Comparison of ENCODE assay signal across 14 mouse cellular contexts in genomic region chr15:99806171-99806570, GRCm38 (mm10). TPM values are rescaled to one million over a fixed set of nuclear protein-coding genes. Genes with fewer than 3 reads are reported as not detected.
DNase-seq lines count a peak whose midpoint lies in the region; ATAC-seq lines count a peak whose summit lies in the region.
"Had no signal": no experiment of that assay in that cellular context is flagged by ENCODE, and none has a peak within 500 bp of the region (broad histone marks: within the 10 kb centered on the region; RNA-seq: fewer than 3 reads in every experiment).

No protein-coding gene starts in this region.

- H3K4me2 ChIP-seq in midbrain, embryonic 12.5 days (replicated peaks), result no peak overlapping the region
- no peak overlapping the region for H3K4me2 ChIP-seq in midbrain, embryonic 16.5 days (ENCODE audit: low read length)
- no peak overlapping the region for H3K4me2 ChIP-seq in forebrain, embryonic 12.5 days

- no peaks in the 10 kb centered on the region for H3K27me3 ChIP-seq in midbrain, embryonic 12.5 days
- no peaks in the 10 kb centered on the region for H3K27me3 ChIP-seq in midbrain, embryonic 16.5 days (ENCODE audit: control insufficient read depth, insufficient read depth, low read depth, low read length)
- 0 out of 2 replicates have a peak, but pooled peaks cover 9% of the 10 kb centered on the region for H3K27me3 ChIP-seq in forebrain, embryonic 12.5 days

- peaks cover 30% of the 10 kb centered on the region for H3K4me1 ChIP-seq in midbrain, embryonic 12.5 days
- H3K4me1 ChIP-seq in midbrain, embryonic 16.5 days (ENCODE audit: control insufficient read depth, insufficient read depth, low read length), result peaks cover 14% of the 10 kb centered on the region
- H3K4me1 ChIP-seq in forebrain, embryonic 12.5 days, result peaks cover 43% of the 10 kb centered on the region

- ATAC-seq in midbrain, embryonic 12.5 days (ENCODE audit: low FRiP score, low read depth), result no peak
- ATAC-seq in midbrain, embryonic 16.5 days, result no peak
- no peak for ATAC-seq in forebrain, embryonic 12.5 days (ENCODE audit: low FRiP score)
- ATAC-seq in erythroid progenitor cell, adult 5-6 weeks (replicated peaks; ENCODE audit: low FRiP score, poor library complexity, severe bottlenecking), result no peak
- ATAC-seq: inflammation-experienced regulatory T-cells, adult 6 months had no signal

- 24% methylated on average over 7 of the region's 7 CpGs for WGBS in midbrain, embryonic 12.5 days
- WGBS in midbrain, embryonic 16.5 days, result 23% methylated on average over 7 of the region's 7 CpGs
- WGBS in forebrain, embryonic 12.5 days, result 18% methylated on average over 7 of the region's 7 CpGs

- no peaks in the 10 kb centered on the region for H3K9me3 ChIP-seq in midbrain, embryonic 12.5 days
- no peaks in the 10 kb centered on the region for H3K9me3 ChIP-seq in midbrain, embryonic 16.5 days (replicated peaks; ENCODE audit: control insufficient read depth, low read length, poor library complexity, severe bottlenecking)
- H3K9me3 ChIP-seq in forebrain, embryonic 12.5 days, result no peaks in the 10 kb centered on the region

- H3K36me3 ChIP-seq in midbrain, embryonic 12.5 days, result no peaks in the 10 kb centered on the region; the same call in 1 of the 2 replicates
- H3K36me3 ChIP-seq in midbrain, embryonic 16.5 days (ENCODE audit: control insufficient read depth, insufficient read depth, low read length), result no peaks in the 10 kb centered on the region
- H3K36me3 ChIP-seq in forebrain, embryonic 12.5 days (replicated peaks), result peaks cover 10% of the 10 kb centered on the region; the same call in 1 of the 2 replicates

- H3K27ac ChIP-seq in midbrain, embryonic 12.5 days (replicated peaks), result 0 out of 2 replicates have a peak overlapping the region, but pooled peaks have one; percentile 15
- no peak overlapping the region for H3K27ac ChIP-seq in midbrain, embryonic 16.5 days (ENCODE audit: low read length)
- peak overlapping the region; percentile 99 for H3K27ac ChIP-seq in forebrain, embryonic 12.5 days
- H3K27ac ChIP-seq: kidney, postnatal 0 days; macrophage had no signal

- no peak overlapping the region for H3K4me3 ChIP-seq in midbrain, embryonic 12.5 days
- H3K4me3 ChIP-seq in midbrain, embryonic 16.5 days (ENCODE audit: low read depth, low read length), result no peak overlapping the region
- H3K4me3 ChIP-seq in forebrain, embryonic 12.5 days (replicated peaks), result no peak overlapping the region

- DNase-seq in Muller cell, postnatal 12 days (ENCODE audit: inconsistent ontology term), result peak; percentile 86
- DNase-seq in retina, postnatal 1 day, result peak; percentile 61
- DNase-seq in cerebellum, adult 8-10 months, result no peak
- no peak for DNase-seq in thymus, adult 18-20 months
- DNase-seq: adrenal gland, postnatal 14 days; cerebellum, postnatal 14 days; lung, adult 2 months had no signal

- H3K9ac ChIP-seq in midbrain, embryonic 12.5 days (replicated peaks), result no peak overlapping the region
- no peak overlapping the region for H3K9ac ChIP-seq in midbrain, embryonic 16.5 days (ENCODE audit: low read depth, low read length)
- no peak overlapping the region for H3K9ac ChIP-seq in forebrain, embryonic 12.5 days

RNA-seq across cellular contexts. Expression of gene Cers5, which starts 33.5 kb away (rescaled TPM):
- polyA plus RNA-seq in midbrain, embryonic 12.5 days (2016; fragmentation: Nextera tagmentation; extraction: Ambion mirVana), result 57.4 and 59.6 TPM in 2 replicates
- 79.7 and 83.8 TPM in 2 replicates for polyA plus RNA-seq in midbrain, embryonic 16.5 days (2015; fragmentation: Nextera tagmentation; extraction: Ambion mirVana)
- polyA plus RNA-seq in forebrain, embryonic 12.5 days (2016; fragmentation: Nextera tagmentation; extraction: Ambion mirVana), result 64.7 and 67.1 TPM in 2 replicates
- 9.4 and 19.7 TPM in 2 replicates for total RNA-seq in erythroid progenitor cell, adult 5-6 weeks (2015; ENCODE audit: low replicate concordance)
- total RNA-seq in erythroid progenitor cell, adult 5-6 weeks (2017; ENCODE audit: low replicate concordance), result 3.3 and 7.6 TPM in 2 replicates

Comparison
In these comparisons a context has a peak if more than half of its experiments do, and no peak if none do; other contexts are left out.
1. DNase-seq: peak in Muller cell, postnatal 12 days (single experiment) and retina, postnatal 1 day (single experiment); none in cerebellum, adult 8-10 months (single experiment) and thymus, adult 18-20 months (0 of 2).